Mouse (Mus musculus): ENCODE measurements around the gene Mad1l1.

DNA sequence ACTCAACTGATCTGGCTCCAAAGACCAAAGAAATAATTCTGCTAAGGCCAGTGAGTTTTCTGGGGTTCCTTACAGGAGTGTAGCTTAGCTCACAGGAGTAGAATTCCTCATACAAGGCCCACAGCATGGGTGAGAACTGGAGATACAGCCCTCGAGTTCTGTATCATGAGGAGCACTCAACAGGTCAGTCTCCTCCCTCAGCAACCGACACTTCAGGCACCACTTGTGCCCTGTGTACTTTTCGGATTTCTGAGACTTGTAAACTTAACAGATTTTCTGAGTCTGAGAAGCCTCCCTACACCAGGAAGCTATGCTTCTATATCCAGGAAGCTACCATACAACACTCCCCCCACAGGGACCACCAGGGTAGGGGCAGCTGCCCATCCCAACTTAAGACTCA lies 18.5 kb upstream of the Mad1l1 start:
- no peak for TF ChIP-seq CTCF (IDR thresholded peaks at IDR 0.05; ENCODE audit: borderline replicate concordance, extremely low read depth, insufficient read depth, insufficient read length)
- no peak for TF ChIP-seq POLR2A (IDR thresholded peaks at IDR 0.05; ENCODE audit: borderline replicate concordance, extremely low read depth, insufficient read depth, insufficient read length, poor library complexity, severe bottlenecking)
